Mouse (Mus musculus): Measurements from ENCODE around the gene Atp1a1.

Gene Atp1a1

DNA sequence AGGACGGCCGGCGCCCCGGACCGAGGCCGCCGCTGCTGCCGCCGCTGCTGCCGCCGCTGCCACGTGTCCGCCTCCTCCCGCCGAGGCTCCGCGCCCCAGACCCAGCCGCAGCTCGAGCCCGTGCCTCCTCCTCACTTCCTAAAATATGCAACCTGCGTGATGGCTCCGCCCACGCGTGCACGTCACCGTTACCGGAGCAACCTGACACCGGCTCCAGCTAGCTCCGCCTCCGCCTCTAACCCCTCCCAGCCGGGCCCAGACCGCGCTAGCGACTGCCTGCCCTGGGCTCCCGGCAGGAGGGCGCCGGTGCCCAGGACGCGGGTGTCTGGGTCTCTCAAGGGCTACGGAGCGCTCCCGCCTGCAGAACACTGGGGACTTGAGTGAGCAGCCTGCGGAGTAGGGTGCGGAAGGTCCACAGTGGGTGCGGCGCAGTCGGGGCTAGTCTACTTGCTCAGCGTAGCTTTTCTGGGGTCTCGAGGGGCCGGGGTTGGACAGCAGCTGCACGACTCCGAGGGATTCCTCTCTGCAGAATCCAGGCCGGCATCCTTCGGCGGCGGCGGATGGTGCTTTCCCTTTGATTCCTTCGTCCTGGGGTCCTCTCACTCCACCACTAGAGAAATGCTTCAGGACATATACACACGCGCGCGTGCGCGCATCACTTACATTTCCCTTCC is at the start of gene Atp1a1:
TSS of gene Atp1a1 (minus strand) at position 135 of the 674 bp plus-strand sequence.
- peak; percentile 75 for ATAC-seq (ENCODE audit: low TSS enrichment)

DNA sequence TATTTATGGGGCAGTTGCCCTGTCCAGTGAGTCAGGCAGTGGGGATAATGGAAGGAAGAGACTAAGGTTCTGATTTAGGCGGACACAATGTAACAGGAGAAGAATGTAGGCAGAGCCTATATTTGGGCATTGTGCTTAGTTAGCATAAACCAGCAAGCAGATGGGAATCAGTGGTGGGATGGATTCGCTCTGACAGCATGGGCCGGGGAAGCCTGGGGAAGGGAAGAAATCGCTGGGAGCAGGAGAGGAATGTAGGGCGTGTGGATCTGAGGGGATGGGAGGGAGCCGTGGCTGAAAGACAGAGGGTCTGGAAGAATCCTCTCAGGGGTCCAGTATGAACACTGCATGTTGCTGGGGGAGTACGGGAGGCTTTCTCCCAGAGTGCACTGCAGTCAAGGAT is 49.0 kb upstream of the Atp1a1 start:
- peak; percentile 96 for ATAC-seq (ENCODE audit: low TSS enrichment)

DNA sequence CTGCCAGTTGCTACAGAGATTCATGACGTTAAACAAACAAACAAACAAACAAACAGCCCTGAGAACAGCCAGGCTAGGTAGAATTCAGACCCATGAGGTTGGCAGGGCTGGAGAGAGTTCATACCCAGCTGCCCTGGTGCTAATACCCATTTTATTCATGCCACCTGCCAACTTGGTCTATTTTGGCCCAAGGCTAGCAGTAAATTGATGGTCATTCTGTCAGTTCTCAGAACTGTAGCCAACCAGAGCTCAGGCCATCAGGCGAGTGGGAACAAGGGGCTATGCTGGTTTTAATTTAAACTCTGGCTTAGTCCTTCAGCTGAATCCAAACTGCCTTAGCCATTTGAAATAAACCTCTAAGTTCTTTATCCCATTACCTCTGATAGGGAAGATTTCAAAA is 48.5 kb upstream of the Atp1a1 start:
- ATAC-seq (ENCODE audit: low TSS enrichment): no peak

DNA sequence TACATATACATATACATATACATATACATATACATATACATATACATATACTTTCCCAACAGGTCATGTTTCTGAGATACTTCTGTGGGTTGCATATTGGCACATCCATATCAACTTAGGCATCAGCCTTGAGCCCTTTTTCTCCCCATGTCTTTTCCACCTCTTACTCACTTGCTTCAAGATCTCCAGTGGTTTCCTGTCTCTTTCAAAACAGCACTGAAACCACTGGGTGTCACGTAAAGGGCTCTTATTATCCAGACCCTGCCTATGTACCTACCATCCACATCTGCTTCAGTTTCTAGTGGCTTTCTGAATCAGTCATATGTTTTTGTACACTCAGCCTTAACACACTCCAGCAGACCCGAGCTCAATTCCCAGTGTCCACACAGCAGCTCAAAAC is 45.8 kb upstream of the Atp1a1 start:
- no peak for ATAC-seq (ENCODE audit: low TSS enrichment)

DNA sequence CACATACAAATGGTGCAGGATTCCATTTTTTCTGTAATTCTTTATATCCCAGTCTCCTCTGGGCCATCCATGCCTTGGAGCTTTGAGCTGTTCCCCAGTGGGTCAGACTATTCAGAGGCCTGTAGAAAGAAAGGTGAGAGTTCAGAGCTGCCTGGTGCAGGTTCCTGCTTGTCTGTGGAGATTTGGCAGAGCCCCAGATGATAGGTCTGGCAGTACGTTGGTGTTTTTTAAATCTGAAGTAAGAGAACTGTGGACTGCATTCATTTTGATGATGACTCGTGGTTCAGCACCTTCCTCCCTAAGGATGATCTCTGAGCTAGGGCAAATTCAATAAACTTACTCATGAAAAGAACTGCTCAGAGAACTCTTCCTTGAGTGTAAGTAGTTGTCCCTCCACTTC is 44.8 kb upstream of the Atp1a1 start:
- ATAC-seq (ENCODE audit: low TSS enrichment): no peak

DNA sequence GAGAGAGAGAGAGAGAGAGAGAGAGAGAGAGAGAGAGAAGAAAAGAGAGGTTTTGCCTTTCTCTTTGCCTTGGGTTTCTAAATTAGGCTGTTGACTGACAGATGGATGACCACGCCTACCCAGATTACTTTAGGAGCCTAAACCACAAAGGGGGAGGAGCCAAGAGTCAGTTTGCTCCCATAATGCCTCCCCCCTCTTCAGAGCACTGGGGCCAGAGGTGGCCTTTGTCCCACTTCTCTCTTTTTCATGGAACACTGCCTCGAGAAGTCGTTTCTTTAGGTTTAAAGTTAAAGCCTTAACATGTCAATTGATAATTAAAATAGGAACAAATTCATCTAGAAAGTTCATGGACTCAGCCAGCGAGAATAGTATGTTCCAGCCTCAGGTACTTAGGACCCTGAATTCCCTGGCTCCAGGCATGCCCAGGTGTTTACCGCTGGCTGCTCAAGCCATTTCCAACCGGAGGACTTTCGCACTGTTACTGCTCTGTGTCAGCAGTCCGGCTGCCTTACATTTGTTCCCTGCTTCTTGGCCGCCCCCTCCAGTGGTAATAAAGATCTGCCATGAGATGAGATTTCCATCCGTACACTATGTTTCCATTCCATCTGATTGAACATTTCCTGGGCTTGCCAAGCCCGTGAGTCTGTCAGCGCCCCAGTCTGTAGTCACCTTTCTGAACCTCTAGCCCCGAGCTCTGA is 43.8 kb upstream of the Atp1a1 start:
- no peak for ATAC-seq (ENCODE audit: low TSS enrichment)

DNA sequence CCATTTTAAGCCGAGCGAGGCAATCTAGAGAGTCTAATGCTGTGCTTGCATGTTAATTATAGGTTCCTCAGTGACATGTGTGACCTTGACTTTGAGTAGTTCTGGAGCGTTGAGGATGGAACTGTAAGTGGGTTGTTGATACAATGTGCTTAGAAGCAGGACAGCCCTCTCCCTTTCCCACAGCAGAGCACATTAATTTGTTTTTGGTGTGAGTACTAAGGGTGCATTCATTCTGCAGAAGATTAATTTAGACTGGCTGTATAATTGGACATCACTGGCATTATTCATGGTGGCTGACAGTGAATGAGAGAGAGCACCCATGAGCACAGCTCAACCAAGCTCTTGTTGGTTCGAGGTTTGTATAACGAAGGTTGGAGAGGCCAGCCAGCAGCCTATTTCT is 42.3 kb upstream of the Atp1a1 start:
- ATAC-seq (ENCODE audit: low TSS enrichment): peak; percentile 29; the same call in 1 of the 2 replicates

DNA sequence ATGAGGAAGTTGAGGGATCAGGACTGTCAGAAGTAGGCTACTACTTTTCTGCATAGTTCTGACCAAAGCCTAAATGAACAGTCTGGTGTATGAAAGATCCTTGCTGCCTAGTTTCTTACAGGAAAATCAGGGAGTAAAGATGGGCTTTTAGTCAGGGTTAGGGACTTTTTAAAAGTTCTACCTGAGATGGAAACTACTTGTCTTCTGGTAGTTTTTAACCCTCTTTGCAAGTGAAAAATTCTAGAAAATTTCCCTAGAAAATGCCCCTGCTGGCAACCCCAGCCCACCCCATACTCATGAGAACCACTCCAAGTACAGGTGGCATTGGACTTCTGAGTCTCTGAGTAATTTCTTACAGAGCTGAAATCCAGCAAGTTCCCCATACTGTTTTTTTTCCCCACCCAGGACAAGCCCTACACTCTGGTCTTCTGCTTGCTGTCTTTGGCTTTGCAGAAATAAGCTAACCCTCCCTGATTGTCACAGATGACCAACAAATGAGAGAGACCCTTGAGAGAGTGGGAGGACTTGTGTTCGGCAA is 41.2 kb upstream of the Atp1a1 start:
- ATAC-seq (ENCODE audit: low TSS enrichment): no peak

DNA sequence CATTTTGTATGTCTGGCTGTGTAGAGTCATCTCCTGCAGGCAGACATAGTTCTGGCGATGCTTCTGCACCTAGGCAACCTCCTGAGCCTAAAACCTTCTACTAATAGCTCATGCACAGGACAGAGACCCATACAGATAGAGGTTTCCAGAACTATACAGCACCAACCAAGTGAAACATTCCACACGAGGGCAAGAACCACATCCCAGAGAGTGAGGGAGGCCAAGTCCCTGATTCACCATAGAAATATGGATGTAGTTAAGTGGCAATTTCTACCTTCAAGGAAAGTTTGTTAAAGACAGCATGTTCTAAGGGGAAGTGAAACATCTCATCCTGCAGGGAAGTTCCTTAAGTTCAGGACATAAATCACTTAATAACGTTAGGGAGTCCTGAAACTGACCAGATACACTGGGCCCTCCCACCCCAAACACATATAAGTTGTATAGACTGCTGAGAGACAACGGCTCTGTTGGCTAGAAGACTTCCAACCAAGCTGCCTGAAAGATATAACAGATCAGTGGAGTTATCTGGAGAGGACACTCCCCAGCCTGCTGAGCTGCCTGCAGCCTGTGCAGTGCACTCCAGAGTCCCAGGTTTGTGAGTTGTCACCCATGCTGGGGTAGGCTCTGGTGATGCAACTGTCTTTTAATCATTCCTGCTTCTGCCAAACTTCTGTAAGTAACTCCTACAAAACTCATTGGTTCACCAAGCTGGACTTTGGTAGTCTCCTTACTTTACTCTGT is 39.7 kb upstream of the Atp1a1 start:
- no peak for ATAC-seq (ENCODE audit: low TSS enrichment)

DNA sequence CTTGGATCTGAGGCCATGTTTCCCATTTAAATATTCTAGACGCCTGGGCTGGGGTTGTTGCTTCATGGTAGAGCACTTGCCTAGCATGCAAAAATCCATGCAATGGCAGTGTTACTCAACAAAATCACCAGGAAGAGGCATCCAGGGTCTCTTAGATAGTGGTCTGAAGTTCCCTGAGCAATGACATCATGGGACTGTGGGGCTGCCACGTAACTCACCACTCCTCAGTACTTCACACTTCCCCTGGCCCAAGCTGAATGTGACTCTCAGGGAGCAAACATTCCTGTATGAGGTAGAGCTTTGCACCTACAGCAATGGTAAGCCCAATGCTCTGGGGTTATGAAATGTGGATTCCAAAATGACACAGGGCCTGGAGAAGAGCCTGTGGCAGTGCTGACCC is 38.8 kb upstream of the Atp1a1 start:
- ATAC-seq (ENCODE audit: low TSS enrichment): no peak

DNA sequence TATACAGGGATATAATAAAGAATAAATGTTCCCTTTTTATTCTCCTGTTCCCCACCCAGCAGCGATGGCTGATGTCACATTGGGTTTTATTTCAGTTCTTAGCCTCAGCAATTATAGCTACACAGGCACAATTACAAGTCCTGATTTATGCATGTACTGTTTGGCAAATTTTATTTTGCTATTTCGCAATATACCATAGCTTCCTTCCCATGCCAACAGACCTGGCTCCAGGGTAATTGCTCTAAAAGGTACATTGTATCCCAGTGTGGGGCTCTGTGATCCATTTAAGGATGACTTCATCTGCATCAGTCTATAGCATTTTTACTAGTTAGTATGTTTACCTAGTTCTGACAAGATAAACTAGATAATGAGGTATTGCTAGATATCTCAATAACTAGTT is 33.7 kb upstream of the Atp1a1 start:
- peak; percentile 15; the same call in 1 of the 2 replicates for ATAC-seq (ENCODE audit: low TSS enrichment)

DNA sequence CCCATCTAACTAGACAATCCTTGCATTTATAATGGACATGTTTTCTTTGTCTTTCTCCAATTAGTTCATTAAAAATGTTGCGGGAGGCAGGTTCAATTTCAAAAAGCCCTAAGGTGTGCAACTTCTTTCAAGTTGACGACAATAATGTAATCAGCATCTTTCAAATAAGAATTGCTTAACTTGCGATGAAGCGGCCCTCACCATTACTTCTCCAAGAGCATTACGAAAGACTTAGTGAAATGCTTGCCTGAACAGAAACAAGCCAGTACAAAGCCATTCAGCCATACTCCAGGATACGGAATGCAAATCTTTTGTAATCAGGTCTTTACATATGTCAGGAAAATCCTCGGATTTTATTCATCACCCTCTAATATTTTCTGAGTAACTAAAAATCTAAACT is 32.0 kb upstream of the Atp1a1 start:
- no peak for ATAC-seq (ENCODE audit: low TSS enrichment)

DNA sequence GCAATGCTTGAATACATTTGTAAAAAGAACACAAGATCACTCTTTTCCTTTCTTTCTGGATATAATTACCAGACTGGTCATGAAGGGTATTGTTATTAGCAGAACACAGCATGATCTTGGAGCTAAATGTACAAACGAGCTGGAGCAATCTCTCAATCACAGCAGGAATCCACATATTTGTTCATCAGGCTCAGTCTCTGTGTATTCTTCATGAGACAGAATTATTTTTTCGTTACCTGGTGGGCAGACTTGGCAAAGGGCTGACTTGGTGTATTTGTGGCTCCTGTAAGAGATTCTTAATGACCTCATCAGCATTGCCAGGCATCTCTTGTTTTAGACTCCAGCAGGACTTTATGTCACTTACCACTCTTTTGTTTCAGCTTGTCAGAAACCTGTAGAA is 31.6 kb upstream of the Atp1a1 start:
- no peak for ATAC-seq (ENCODE audit: low TSS enrichment)

DNA sequence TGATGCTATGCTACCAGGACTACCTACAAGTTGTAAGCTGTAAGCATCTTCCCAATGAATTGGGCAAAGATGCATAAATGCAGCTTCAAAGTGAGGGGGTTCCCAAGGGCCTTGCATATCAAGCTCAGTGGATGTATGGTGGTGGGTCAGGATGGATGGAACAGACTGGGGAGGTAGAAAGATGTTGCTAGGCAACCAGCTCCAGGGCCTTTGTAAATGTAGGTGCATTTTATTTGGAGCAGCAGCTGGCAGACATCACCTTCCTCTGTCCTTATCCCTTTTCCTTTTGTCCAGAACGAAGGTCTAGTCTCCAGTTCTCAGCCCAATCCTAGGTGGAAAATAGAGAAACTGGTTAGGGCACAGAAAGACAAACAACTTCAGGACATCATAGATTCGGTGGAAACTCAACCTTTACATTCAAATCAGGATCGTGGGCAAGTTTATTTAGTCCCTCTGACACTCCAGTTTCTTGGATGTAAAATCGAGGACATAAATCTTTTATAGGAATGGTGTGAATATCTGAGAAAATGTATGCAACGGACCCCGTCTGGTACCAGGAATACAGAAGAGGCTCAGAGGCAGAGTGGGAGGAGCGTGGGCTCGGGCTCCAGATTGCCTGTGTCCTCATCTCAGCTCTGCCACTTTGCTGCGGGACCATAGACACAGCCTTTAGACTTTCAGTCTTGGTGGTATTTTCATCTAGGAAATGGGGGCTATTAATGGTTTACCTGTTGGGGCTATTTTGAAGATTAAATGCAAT is 29.8 kb upstream of the Atp1a1 start:
- peak; percentile 89 for ATAC-seq (ENCODE audit: low TSS enrichment)

DNA sequence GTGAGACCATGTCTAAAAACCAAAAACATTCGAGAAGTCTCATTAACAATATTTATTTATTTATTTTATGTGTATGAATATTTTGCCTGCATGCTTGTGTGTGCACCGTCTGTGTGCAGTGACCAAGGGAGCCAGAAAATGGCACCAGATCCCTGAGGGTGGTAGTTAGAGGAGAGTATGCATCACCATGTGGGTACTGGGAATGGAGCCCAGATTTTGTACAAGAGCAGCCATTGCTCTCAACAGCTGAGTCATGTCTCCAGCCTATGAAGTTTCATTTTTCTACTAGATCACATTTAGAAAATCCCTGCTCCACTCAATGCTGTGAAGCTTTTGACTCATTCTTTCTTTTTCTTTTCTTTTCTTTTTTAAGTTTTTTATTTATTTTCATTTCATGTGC is 23.8 kb upstream of the Atp1a1 start:
- peak; percentile 95 for ATAC-seq (ENCODE audit: low TSS enrichment)

DNA sequence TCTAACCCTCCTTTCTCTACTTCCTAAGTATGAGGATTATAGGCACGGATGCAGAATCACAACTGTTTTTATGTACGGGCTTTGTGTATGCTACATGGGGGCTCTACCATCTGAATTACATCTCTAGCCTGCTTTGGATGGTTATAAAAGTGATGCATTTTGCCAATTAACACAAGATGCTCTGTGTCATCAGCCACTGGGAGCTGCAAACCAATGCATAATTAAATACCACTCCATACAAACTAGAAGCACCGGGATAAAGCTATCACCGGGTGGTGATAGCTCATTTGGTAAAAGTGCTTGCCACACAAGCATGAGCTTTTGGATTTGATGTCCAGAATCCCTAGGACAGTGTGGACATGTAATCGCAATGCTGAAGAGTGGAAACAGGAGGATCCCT is 19.8 kb upstream of the Atp1a1 start:
- no peak for ATAC-seq (ENCODE audit: low TSS enrichment)

DNA sequence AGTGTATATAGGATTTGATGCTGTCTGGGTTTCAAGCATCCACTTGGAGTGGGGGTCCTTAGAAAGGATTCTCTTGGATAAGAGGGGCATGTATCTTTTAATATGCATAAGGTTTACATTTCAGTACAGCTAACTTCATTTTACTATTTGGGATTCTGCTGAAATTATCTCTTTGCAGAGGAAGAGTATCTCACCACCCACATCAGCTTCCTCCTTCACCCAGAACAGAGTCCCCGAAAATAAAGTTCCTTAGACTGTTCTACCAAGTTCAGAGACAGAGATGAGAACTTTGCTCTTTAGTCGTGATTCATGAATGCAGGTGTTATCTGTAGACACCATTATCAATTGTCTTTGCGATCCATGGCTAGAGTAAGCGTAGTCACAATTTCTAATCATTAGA is 14.5 kb upstream of the Atp1a1 start:
- ATAC-seq (ENCODE audit: low TSS enrichment): peak; percentile 64

DNA sequence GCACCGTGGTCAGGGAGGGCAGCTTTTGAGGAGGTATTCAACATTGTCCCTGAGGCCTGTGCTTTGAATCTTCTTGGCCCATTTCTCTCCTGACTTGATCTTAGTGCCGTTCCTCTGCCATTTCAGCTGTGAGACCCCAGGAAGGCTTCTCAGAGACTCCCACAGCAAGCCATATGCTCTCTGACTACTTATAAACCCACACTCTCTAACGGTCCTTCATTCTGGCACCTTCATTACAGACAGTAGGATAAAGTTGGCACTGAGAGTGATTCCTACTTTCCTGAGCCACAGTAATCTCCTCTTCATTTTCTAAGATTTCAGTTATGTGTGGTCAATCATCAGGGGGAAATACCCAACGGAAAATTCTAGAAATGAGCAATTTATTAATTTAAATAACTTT is 14.0 kb upstream of the Atp1a1 start:
- ATAC-seq (ENCODE audit: low TSS enrichment): peak; percentile 69

DNA sequence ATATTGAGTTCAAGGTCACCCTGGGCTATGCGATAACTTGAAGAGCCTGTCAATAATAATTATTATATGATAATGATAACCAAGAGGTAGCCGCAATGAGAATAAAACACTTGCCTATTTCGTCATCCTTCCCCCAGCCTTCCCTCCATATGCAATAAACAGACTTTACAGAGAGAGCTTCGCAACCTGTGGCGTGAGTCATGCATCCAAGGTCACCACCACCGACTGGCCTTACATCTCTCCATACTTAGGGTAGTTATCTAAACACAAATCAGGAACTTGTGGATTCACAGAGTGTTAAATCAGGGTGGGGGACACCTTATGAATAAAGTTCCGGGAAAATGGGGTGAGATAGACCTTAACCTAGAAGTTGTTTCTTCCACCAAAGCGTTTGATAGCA is 13.0 kb upstream of the Atp1a1 start:
- no peak for ATAC-seq (ENCODE audit: low TSS enrichment)

DNA sequence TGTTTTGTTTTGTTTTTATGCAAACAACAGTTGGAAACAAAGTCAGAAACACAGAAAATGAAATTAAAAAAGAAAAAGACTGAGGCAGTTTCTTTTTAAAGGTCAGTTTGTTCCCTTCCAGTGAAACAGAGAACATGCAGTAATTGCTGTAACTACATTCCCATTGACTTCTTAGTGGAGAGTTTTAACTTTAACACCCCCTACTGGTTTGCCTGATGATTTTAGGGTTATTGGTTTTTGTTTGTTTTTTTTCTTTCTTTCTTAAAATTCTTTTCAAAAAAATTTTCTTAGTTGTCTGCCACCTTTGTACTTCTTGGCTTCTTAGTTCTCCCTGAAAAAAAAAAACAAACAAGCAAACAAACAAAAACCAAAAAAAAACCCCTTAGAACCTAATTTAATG is 12.5 kb upstream of the Atp1a1 start:
- no peak for ATAC-seq (ENCODE audit: low TSS enrichment)

DNA sequence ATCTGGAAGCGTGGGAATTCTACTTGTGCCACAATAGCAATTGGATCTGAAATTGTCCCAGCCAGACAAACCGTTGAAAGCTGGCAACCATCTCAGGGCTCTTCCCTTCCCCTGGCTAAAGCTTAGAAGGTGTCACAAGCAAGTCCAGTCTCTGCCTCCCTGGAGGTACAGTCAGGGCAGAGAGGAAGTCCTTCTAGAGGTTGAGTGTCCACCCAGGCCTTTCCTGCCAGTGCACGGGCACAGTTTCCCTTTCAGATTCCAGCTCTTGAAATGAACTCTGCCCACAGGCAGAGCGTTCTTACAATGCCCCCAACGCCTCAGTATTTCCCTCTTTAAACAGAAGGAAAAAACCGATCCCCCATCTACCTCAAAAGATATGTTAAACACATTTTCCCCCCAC is 11.4 kb upstream of the Atp1a1 start:
- ATAC-seq (ENCODE audit: low TSS enrichment): no peak
